Mouse (Mus musculus) liver, embryonic 14.5 days (tissue): ENCODE results near the gene Szt2. TPM values are rescaled to one million over a fixed set of nuclear protein-coding genes. Genes with fewer than 3 reads are reported as not detected.

Experiments
- ATAC-seq: fragments of 200-750 bp; cut with Nextera tagmentation; 2 replicates; pipeline ENCODE4 v1.8.0; 2017; ENCODE audit warnings: moderate number of reproducible peaks, mild to moderate bottlenecking, moderate library complexity; ENCODE audit not compliant: insufficient read depth
- DNase-seq, 3 experiments: peaks; one replicate each; pipeline ENCODE4 v3.0.0-alpha.2; 2012 to 2013; ENCODE audit warnings: low read depth in 3 of 3, low spot score in 3 of 3
- H3K27ac ChIP-seq: fragments of 300-500 bp; sonication (generic); 2 replicates; pipeline ENCODE4 v1.5.1; 2014; ENCODE audit warnings: moderate library complexity, mild to moderate bottlenecking, control low read depth, inconsistent platforms
- H3K27me3 ChIP-seq: fragments of 300-500 bp; sonication (generic); 2 replicates; pipeline ENCODE4 v1.6.1; 2014; ENCODE audit warnings: mild to moderate bottlenecking, low read length, moderate library complexity; ENCODE audit not compliant: control insufficient read depth, insufficient read depth
- H3K36me3 ChIP-seq: fragments of 300-500 bp; sonication (generic); replicated peaks from 2 replicates; pipeline ENCODE4 v1.6.1; 2014; ENCODE audit warnings: low read depth; ENCODE audit not compliant: control insufficient read depth, insufficient read depth
- H3K4me1 ChIP-seq, 2 experiments: fragments of 200-500 bp in 1 of 2; fragments of 300-500 bp in 1 of 2; sonication (generic) in 1 of 2; replicated peaks; 2 replicates each; pipeline ENCODE4 v1.6.1; 2012 to 2014; ENCODE audit warnings: antibody characterized with exemption in 1 of 2, inconsistent platforms in 1 of 2, low read length in 1 of 2; ENCODE audit not compliant: control insufficient read depth in 2 of 2, insufficient read depth in 2 of 2
- H3K4me2 ChIP-seq: fragments of 300-500 bp; sonication (generic); 2 replicates; pipeline ENCODE4 v1.6.1; 2014; ENCODE audit warnings: low read depth, mild to moderate bottlenecking, control low read depth, moderate library complexity
- H3K4me3 ChIP-seq, 2 experiments: fragments of 200-500 bp in 1 of 2; fragments of 300-500 bp in 1 of 2; sonication (generic) in 1 of 2; 2 replicates each; pipeline ENCODE4 v1.5.1; 2012 to 2014; ENCODE audit warnings: low read depth in 2 of 2, low read length in 2 of 2, mild to moderate bottlenecking in 2 of 2, control low read depth in 1 of 2, inconsistent platforms in 1 of 2, moderate library complexity in 1 of 2; ENCODE audit not compliant: insufficient read depth in 1 of 2
- H3K9ac ChIP-seq: fragments of 300-500 bp; sonication (generic); replicated peaks from 2 replicates; pipeline ENCODE4 v1.6.1; 2014; ENCODE audit warnings: mild to moderate bottlenecking, control low read depth, moderate library complexity
- H3K9me3 ChIP-seq: fragments of 300-500 bp; sonication (generic); 2 replicates; pipeline ENCODE4 v1.6.1; 2016; ENCODE audit warnings: low read length, mixed read lengths; ENCODE audit not compliant: control insufficient read depth
- CTCF ChIP-seq: IDR thresholded peaks from 2 replicates; pipeline ENCODE4 v1.5.1; 2016; ENCODE audit warnings: antibody characterized with exemption, low read depth, control low read depth
- EP300 ChIP-seq: IDR thresholded peaks from 2 replicates; pipeline ENCODE4 v1.6.1; 2016; ENCODE audit warnings: antibody characterized with exemption, low read depth
- WGBS: fragments of 180-500 bp; shearing (Covaris S2); extraction: QIAGEN DNeasy Blood & Tissue Kit; methylation state at CpG from one replicate; pipeline ENCODE4 v1.1.7; 2014; ENCODE audit not compliant: insufficient replicate concordance; 5-methylcytosine and 5-hydroxymethylcytosine counted together
- polyA plus RNA-seq, 2 experiments: library from polyadenylated mRNA; depleted of rRNA in 1 of 2; stranded (reverse) in 1 of 2; unstranded in 1 of 2; fragments of >200 nt; fragmentation: Nextera tagmentation in 1 of 2; extraction: Ambion mirVana in 1 of 2; gene quantifications; 2 replicates each; pipeline versions ENCODE4 v1.2.1 to v1.2.3; 2012 to 2014

Gene Szt2
- polyA plus RNA-seq, 2 experiments = 2.6 to 5.9 TPM

DNA sequence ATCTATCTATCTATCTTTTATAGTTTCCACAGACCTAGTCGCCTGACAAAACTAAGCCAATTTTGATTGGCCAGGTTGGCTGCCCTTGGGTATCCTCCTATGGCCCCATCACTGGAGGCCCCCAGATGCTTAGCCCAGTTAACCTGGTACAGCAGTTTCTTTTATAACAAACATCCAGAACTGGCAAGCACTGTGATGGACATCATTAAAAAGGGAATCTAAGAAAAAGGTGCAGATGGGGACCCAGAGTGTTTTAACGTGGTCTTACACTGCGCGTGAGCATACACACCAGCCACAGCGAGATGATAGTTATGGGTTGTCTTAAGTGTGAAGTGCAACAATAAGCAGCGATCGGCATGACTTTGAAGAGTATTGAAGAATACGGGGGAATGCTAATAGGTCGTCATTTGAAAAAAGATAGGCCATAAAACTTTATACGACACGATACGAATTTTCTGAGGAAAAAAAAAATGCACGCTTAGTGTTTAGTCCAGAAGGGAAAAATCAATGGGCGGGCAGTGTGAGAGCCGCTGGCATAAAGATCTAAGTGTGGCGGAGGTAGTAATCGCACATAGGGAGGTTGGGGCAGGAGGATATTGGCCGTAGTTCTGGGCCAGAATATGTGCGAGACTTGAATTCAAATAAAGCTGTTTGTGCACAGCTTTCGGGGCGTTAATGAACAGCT is 49.7 kb downstream of the Szt2 start:
- no peak for DNase-seq
- no peak overlapping the region for H3K27ac ChIP-seq
- peak overlapping the region; percentile 95 for H3K4me2 ChIP-seq
- 15% methylated on average over 21 of the region's 21 CpGs for WGBS
- H3K9ac ChIP-seq = peak overlapping the region; percentile 74
- TF ChIP-seq EP300 (no peak), CTCF (no peak)
- H3K4me1 ChIP-seq = peaks cover 9 to 12% of the 10 kb centered on the region in 2 experiments
- ATAC-seq = peak; percentile 34; the same call in 1 of the 2 replicates
- no peaks in the 10 kb centered on the region for H3K27me3 ChIP-seq
- peak overlapping the region; percentile 69 to 70 for H3K4me3 ChIP-seq
- peaks cover 9% of the 10 kb centered on the region for H3K36me3 ChIP-seq
- no peaks in the 10 kb centered on the region for H3K9me3 ChIP-seq

DNA sequence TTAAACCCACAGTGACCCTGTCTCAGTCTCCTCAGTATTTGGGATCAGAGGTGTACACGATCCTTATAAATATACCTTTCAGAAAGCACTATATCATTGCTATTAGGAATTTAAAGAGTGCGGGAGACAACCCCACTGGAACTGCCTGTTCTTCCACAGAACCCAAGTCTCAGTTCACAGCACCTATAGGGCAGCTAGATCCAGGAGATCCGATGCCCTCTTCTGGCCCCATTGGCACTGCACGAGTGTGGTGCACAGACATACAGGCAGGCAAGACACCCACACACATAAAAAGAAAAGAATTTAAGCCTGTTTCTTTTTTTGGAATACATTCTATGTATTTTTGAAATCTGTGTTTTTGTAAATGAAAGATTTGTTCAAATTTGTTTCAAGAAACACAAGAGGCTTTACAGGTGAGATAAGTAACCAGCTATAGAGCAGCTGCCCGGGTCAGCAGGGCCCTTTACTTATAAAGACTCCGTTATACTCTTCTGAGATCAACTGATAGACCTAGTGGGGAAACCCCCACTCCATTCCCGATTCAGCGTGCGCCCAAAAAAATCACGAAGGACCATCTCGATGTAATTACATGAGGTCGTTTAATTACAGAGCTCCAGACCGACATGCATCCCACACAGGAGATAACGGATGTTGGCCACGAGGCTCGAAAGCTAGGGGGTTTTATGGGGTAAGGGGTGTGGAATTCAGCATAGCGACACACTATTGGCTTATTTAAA is 50.7 kb downstream of the Szt2 start:
- H3K9ac ChIP-seq = no peak overlapping the region
- H3K9me3 ChIP-seq = no peaks in the 10 kb centered on the region
- DNase-seq (no peak), ATAC-seq (no peak)
- H3K4me2 ChIP-seq = no peak overlapping the region
- H3K27ac ChIP-seq = no peak overlapping the region
- H3K27me3 ChIP-seq = no peaks in the 10 kb centered on the region
- peaks cover 9 to 12% of the 10 kb centered on the region in 2 experiments for H3K4me1 ChIP-seq
- WGBS = 67% methylated on average over 17 of the region's 17 CpGs
- H3K4me3 ChIP-seq = no peak overlapping the region
- H3K36me3 ChIP-seq = peaks cover 9% of the 10 kb centered on the region
- TF ChIP-seq EP300 = no peak
- TF ChIP-seq CTCF = peak; percentile 29; the same call in 1 of the 2 replicates

DNA sequence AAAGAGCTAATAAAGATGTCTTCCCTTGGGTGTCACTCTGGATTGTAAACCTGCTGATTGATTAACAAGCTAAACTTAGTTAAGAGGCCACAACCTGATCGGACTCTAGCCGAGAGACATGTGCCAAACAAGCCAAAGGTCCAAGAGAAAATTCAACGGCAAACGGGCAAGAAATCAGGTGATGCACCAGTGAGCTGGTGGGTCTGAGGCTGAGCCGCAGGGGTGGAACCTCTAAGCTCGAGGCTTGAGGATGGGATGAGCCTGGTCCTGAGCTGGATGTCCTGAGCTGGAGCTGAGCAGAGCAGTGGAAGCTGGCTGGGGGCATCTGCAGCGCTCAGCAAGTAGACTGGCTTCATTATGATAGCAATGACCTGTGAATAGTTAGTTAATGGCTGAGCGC is 51.6 kb downstream of the Szt2 start:
- Histone ChIP-seq H3K36me3 (peaks cover under 1% of the 10 kb centered on the region; the same call in 1 of the 2 replicates), H3K9me3 (no peaks in the 10 kb centered on the region), H3K27me3 (no peaks in the 10 kb centered on the region), H3K4me2 (no peak overlapping the region), H3K4me1 (peaks cover 9 to 12% of the 10 kb centered on the region in 2 experiments), H3K9ac (no peak overlapping the region), H3K27ac (no peak overlapping the region), H3K4me3 (no peak overlapping the region)
- no peak for ATAC-seq
- no peak for DNase-seq
- 78% methylated on average over 8 of the region's 8 CpGs for WGBS
- TF ChIP-seq CTCF (no peak), EP300 (no peak)

DNA sequence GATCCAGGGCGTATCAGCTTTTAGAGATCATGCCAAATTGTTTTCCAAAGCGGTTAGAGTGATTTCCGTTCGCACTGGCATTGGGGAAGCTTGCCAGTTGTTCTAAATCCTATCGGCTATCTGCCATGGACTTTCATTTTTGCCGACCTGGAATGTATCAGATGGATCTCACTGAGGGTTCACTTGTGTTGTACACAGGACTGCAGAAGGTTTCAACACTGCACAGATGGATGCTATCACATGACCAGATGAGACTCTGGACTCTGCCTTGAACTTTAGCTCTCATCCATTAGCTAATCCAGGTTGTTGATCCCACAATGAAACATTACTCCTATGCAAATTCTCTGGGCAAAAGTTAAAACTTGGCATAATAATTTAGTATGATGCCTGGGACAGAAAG is 52.3 kb downstream of the Szt2 start:
- Histone ChIP-seq H3K36me3 (no peaks in the 10 kb centered on the region), H3K9ac (no peak overlapping the region), H3K4me2 (no peak overlapping the region), H3K4me3 (no peak overlapping the region), H3K4me1 (peaks cover 9 to 12% of the 10 kb centered on the region in 2 experiments), H3K27me3 (no peaks in the 10 kb centered on the region), H3K9me3 (no peaks in the 10 kb centered on the region), H3K27ac (no peak overlapping the region)
- WGBS = 73% methylated on average over 6 of the region's 6 CpGs
- ATAC-seq = no peak
- no peak for DNase-seq
- TF ChIP-seq CTCF = no peak
- no peak for TF ChIP-seq EP300

DNA sequence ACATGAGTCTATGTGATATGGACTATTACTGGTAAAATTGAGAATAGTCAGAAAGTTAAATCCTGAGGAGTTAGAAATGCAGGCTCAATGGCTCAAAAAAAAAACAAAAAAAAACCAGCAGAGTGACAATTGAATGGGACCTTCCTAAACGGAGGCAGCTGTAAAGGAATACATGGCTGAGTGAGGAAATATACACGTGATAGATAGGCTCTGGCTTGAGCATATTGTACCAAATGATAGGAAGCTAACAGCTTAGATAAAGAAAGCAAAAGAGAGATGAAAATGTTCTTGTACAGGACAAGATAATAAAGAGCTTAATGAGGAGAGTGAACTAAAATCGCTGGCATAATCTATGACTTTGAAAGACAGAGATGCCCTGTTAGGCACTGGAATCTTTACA is 54.8 kb downstream of the Szt2 start:
- no peak overlapping the region for H3K4me2 ChIP-seq
- ATAC-seq (no peak), DNase-seq (no peak)
- H3K4me1 ChIP-seq = peaks cover 2% of the 10 kb centered on the region in 2 experiments; a peak in 3 of 4 replicates
- H3K27me3 ChIP-seq = no peaks in the 10 kb centered on the region
- WGBS = 18% methylated on average over 3 of the region's 3 CpGs
- no peak overlapping the region for H3K4me3 ChIP-seq
- TF ChIP-seq EP300 (no peak), CTCF (no peak)
- no peak overlapping the region for H3K9ac ChIP-seq
- no peaks in the 10 kb centered on the region for H3K36me3 ChIP-seq
- no peaks in the 10 kb centered on the region for H3K9me3 ChIP-seq
- no peak overlapping the region for H3K27ac ChIP-seq
